Mouse (Mus musculus): ENCODE results near the gene Wdr48. TPM values are rescaled to one million over a fixed set of nuclear protein-coding genes. Genes with fewer than 3 reads are reported as not detected.

The Wdr48 gene
- total and polyA plus RNA-seq, 3 experiments: 26.9 to 32.3 (median 32.0) TPM

DNA sequence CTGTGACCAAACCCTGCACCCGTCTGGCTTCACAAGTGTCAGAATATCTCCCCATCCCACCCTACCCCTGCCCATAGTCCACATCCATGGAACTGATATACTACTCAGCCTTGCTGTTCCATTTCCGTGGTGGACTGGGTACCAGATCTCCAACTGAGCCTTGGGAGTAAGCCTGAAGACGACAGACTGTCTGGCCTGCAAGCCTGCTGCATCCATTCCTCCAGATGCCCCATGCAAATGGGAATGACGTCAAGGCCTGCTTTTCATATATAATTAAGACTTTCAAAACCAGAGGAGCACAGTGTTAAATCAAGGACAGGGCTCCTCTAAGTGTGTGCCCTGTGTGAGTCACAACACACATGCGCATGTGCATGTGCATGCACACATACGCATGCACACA is 47.5 kb upstream of the Wdr48 start:
- TF ChIP-seq ELF1 (IDR thresholded peaks at IDR 0.05; ENCODE audit: low read depth, low read length) (no peak), ZMIZ1 (IDR thresholded peaks at IDR 0.05; ENCODE audit: low read depth, low read length) (no peak), EP300 (IDR thresholded peaks at IDR 0.05; ENCODE audit: low read length) (no peak), SIN3A (IDR thresholded peaks at IDR 0.05; ENCODE audit: low read length) (no peak), RAD21 (IDR thresholded peaks at IDR 0.05; ENCODE audit: low read depth, low read length) (no peak), IRF4 (IDR thresholded peaks at IDR 0.05; ENCODE audit: low read depth, low read length) (no peak), CTCF (conservative IDR thresholded peaks at IDR 0.05 in 1 of 2, IDR thresholded peaks at IDR 0.05 in 1 of 2; ENCODE audit: low read depth in 2 of 2, low read length in 2 of 2) (no peak), HCFC1 (IDR thresholded peaks at IDR 0.05; ENCODE audit: low read depth, low read length) (no peak), CHD2 (IDR thresholded peaks at IDR 0.05; ENCODE audit: low read length) (no peak), MYC (IDR thresholded peaks at IDR 0.05; ENCODE audit: low read depth, low read length) (no peak), GABPA (IDR thresholded peaks at IDR 0.05; ENCODE audit: insufficient replicate concordance, low read depth, low read length) (no peak), ZKSCAN1 (IDR thresholded peaks at IDR 0.05; ENCODE audit: borderline replicate concordance, low read depth, low read length) (no peak), RCOR1 (conservative IDR thresholded peaks at IDR 0.05; ENCODE audit: low read depth, low read length) (no peak), POLR2AphosphoS2 (IDR thresholded peaks at IDR 0.05; ENCODE audit: low read depth, low read length) (no peak), BHLHE40 (IDR thresholded peaks at IDR 0.05; ENCODE audit: low read depth, low read length) (no peak), KAT2A (IDR thresholded peaks at IDR 0.05; ENCODE audit: insufficient replicate concordance, low read length) (no peak), E2F4 (IDR thresholded peaks at IDR 0.05; ENCODE audit: insufficient replicate concordance, low read depth, low read length) (no peak), CHD1 (IDR thresholded peaks at IDR 0.05; ENCODE audit: low read depth, low read length) (no peak), USF1 (IDR thresholded peaks at IDR 0.05; ENCODE audit: low read depth, low read length) (no peak)
- Histone ChIP-seq H3K27me3 (replicated peaks) (no peaks in the 10 kb centered on the region), H3K27ac (ENCODE audit: insufficient read depth, low read depth) (no peak overlapping the region), H3K36me3 (replicated peaks in 1 of 2; ENCODE audit: control insufficient read depth in 1 of 2, insufficient read depth in 1 of 2, low read length in 1 of 2) (no peaks in the 10 kb centered on the region), H3K4me1 (ENCODE audit: control insufficient read depth in 1 of 2, insufficient read depth in 2 of 2) (peaks cover 8 to 49% of the 10 kb centered on the region in 2 experiments), H3K9ac (ENCODE audit: insufficient read depth, low read depth) (no peak overlapping the region), H3K9me3 (replicated peaks; ENCODE audit: low read length) (no peaks in the 10 kb centered on the region), H3K4me3 (replicated peaks in 1 of 3; ENCODE audit: low read depth in 2 of 3, low read length in 2 of 3, poor library complexity in 1 of 3) (no peak overlapping the region), H3K4me2 (ENCODE audit: insufficient read depth, low read depth, poor library complexity, severe bottlenecking) (no peak overlapping the region), H3K79me2 (replicated peaks; ENCODE audit: control insufficient read depth, extremely low read depth, insufficient read depth, poor library complexity, severe bottlenecking) (no peaks in the 10 kb centered on the region)
- DNase-seq (ENCODE audit: extremely low read depth): peak; percentile 18
- dilution Hi-C loops (cut with MboI; ENCODE audit: extremely low pct_ligation_motif_present, extremely low pct_unique_long_range_greater_than_20kb, low sequenced_read_pairs) (no loop called here), in situ Hi-C loops (cut with MboI; ENCODE audit: low pct_ligation_motif_present, low pct_unique_long_range_greater_than_20kb, low sequenced_read_pairs) (loop anchor here (10.0 kb wide), 1 partner anchor 52 kb away; no protein-coding TSS in a partner anchor)

DNA sequence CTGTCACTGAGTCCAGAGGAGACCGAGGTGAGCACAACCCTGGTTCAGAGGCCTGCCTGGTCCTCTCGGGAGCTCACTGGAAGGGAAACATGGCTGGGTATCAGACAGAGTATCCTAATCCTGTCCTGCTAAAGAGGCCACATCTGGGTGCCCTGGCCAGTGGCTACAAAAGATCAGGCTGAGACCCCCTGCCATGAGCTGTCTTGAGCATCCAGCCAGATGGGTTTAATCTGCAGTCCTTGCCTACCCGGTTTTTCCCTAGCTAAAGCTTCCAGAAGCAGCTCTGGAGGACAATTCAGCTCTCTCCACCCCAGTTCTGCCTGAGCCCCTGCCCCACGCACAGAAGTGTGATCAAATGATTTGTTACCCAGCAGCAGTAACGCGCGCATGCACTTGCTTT is 46.0 kb upstream of the Wdr48 start:
- dilution Hi-C loops (cut with MboI; ENCODE audit: extremely low pct_ligation_motif_present, extremely low pct_unique_long_range_greater_than_20kb, low sequenced_read_pairs) (no loop called here), in situ Hi-C loops (cut with MboI; ENCODE audit: low pct_ligation_motif_present, low pct_unique_long_range_greater_than_20kb, low sequenced_read_pairs) (loop anchor here (10.0 kb wide), 1 partner anchor 54 kb away; no protein-coding TSS in a partner anchor)
- H3K27ac ChIP-seq (ENCODE audit: insufficient read depth, low read depth): no peak overlapping the region
- H3K36me3 ChIP-seq (replicated peaks in 1 of 2; ENCODE audit: control insufficient read depth in 1 of 2, insufficient read depth in 1 of 2, low read length in 1 of 2): no peaks in the 10 kb centered on the region
- H3K4me2 ChIP-seq (ENCODE audit: insufficient read depth, low read depth, poor library complexity, severe bottlenecking): no peak overlapping the region
- TF ChIP-seq ETS1 (conservative IDR thresholded peaks at IDR 0.05; ENCODE audit: low read depth, low read length): no peak
- TF ChIP-seq POLR2AphosphoS2 (IDR thresholded peaks at IDR 0.05; ENCODE audit: low read depth, low read length): no peak
- no peak for TF ChIP-seq TCF12 (IDR thresholded peaks at IDR 0.05; ENCODE audit: low read depth, low read length)
- TF ChIP-seq POLR2A (IDR thresholded peaks at IDR 0.05; ENCODE audit: low read depth, low read length): no peak
- TF ChIP-seq MAZ (IDR thresholded peaks at IDR 0.05; ENCODE audit: low read depth, low read length): no peak
- TF ChIP-seq MAFK (IDR thresholded peaks at IDR 0.05; ENCODE audit: insufficient replicate concordance, low read length): no peak
- TF ChIP-seq MXI1 (IDR thresholded peaks at IDR 0.05; ENCODE audit: low read depth, low read length): no peak
- no peak for TF ChIP-seq ELF1 (IDR thresholded peaks at IDR 0.05; ENCODE audit: low read depth, low read length)
- TF ChIP-seq MYC (IDR thresholded peaks at IDR 0.05; ENCODE audit: low read depth, low read length): no peak
- no peak for TF ChIP-seq JUND (conservative IDR thresholded peaks at IDR 0.05; ENCODE audit: low read depth, low read length)
- no peak for TF ChIP-seq ZC3H11A (IDR thresholded peaks at IDR 0.05; ENCODE audit: low read depth, low read length)
- TF ChIP-seq UBTF (IDR thresholded peaks at IDR 0.05; ENCODE audit: low read depth, low read length): no peak
- no peak for TF ChIP-seq RAD21 (IDR thresholded peaks at IDR 0.05; ENCODE audit: low read depth, low read length)
- H3K9ac ChIP-seq (ENCODE audit: insufficient read depth, low read depth): no peak overlapping the region
- no peaks in the 10 kb centered on the region for H3K79me2 ChIP-seq (replicated peaks; ENCODE audit: control insufficient read depth, extremely low read depth, insufficient read depth, poor library complexity, severe bottlenecking)
- peaks cover 7 to 39% of the 10 kb centered on the region in 2 experiments for H3K4me1 ChIP-seq (ENCODE audit: control insufficient read depth in 1 of 2, insufficient read depth in 2 of 2)
- DNase-seq (ENCODE audit: extremely low read depth): no peak
- no peaks in the 10 kb centered on the region for H3K27me3 ChIP-seq (replicated peaks)
- H3K4me3 ChIP-seq (replicated peaks in 1 of 3; ENCODE audit: low read depth in 2 of 3, low read length in 2 of 3, poor library complexity in 1 of 3): no peak overlapping the region
- H3K9me3 ChIP-seq (replicated peaks; ENCODE audit: low read length): no peaks in the 10 kb centered on the region

Data from CH12.LX (cell line).